Mouse (Mus musculus) bone marrow, adult 2 months (tissue): ENCODE results near the gene Mrpl10.

Experiments
- CTCF ChIP-seq: fragments of 200-500 bp; IDR thresholded peaks from 2 replicates; pipeline ENCODE4 v1.5.1; 2011; ENCODE audit warnings: low read length, control low read depth; ENCODE audit not compliant: control insufficient read depth, insufficient read depth
- POLR2A ChIP-seq: fragments of 200-500 bp; IDR thresholded peaks from 2 replicates; pipeline ENCODE4 v1.6.1; 2011; ENCODE audit warnings: low read depth, mild to moderate bottlenecking, control low read depth, low read length, borderline replicate concordance; ENCODE audit not compliant: control insufficient read depth

DNA sequence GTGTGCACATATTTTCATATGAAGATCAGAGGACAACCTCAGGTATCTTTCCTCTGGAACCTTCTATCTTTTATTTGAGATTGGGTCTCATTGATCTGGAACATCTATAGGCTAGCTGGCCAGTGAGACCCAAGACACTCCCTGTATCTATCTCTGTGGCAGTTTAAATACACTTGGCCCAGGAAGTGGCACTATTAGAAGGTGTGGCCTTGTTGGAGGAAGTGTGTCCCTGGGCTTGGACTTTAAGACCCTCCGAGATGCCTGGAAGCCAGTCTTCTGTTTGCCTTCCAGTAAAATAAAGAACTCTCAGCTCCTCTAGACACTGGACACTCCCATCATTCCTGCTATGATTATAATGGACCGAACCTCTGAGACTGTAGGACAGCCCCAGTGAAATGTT, 28.4 kb downstream of the Mrpl10 start:
- TF ChIP-seq CTCF, result no peak
- no peak for TF ChIP-seq POLR2A
